Mouse (Mus musculus) stomach, adult 2 months (tissue): ENCODE data around the gene Nipsnap2. TPM values are rescaled to one million over a fixed set of nuclear protein-coding genes. Genes with fewer than 3 reads are reported as not detected.

Experiments
- polyA plus RNA-seq: library from polyadenylated mRNA; depleted of rRNA; stranded (reverse); fragments of >200 nt; gene quantifications from 2 replicates; pipeline ENCODE4 v1.2.3, GENCODE M21; 2012; rRNA removed

Gene Nipsnap2
- polyA plus RNA-seq, result 13.1 and 16.2 TPM in 2 replicates

GRCm38 (mm10) chr5:129724834-129725773 lies at the start of gene Nipsnap2:
Gene Nipsnap2, plus strand, starts transcription at chr5:129725063.

GRCm38 (mm10) chr5:129708412-129708811 lies 16.5 kb upstream of the Nipsnap2 start, which contains the start of gene Sept14:
Gene Sept14, minus strand, starts transcription at chr5:129708512.

GRCm38 (mm10) chr5:129715326-129715861 lies 9.5 kb upstream of the Nipsnap2 start, which contains the start of gene Mrps17:
Gene Mrps17, plus strand, starts transcription at chr5:129715497.

GRCm38 (mm10) chr5:129786818-129787790 lies 62.2 kb downstream of the Nipsnap2 start, which contains the start of gene Psph:
Gene Psph, minus strand, starts transcription at chr5:129787449.

Other genes starting within 250 kb of the Nipsnap2 start
- gene Sfswap, start 223.8 kb upstream of the Nipsnap2 start, polyA plus RNA-seq, result 44.2 and 58.8 TPM in 2 replicates
- 4.1 and 4.6 TPM in 2 replicates for gene Mmp17, start 140.9 kb upstream of the Nipsnap2 start, polyA plus RNA-seq
- gene Zfp11, start 55.0 kb upstream of the Nipsnap2 start, polyA plus RNA-seq, result 0.32 and 0.35 TPM in 2 replicates
- not detected in 2 replicates for gene Sept14, start 16.6 kb upstream of the Nipsnap2 start, polyA plus RNA-seq
- 30.9 and 37.4 TPM in 2 replicates for gene Mrps17, start 9.6 kb upstream of the Nipsnap2 start, polyA plus RNA-seq
- 11.9 and 13.8 TPM in 2 replicates for gene Psph, start 62.4 kb downstream of the Nipsnap2 start, polyA plus RNA-seq
- 5.2 and 5.6 TPM in 2 replicates for gene Sumf2, start 121.9 kb downstream of the Nipsnap2 start, polyA plus RNA-seq
- gene Chchd2, start 162.4 kb downstream of the Nipsnap2 start, polyA plus RNA-seq, result 1,057 and 2,189 TPM in 2 replicates
- 0.40 and 0.51 TPM in 2 replicates for gene Zbed5, start 170.7 kb downstream of the Nipsnap2 start, polyA plus RNA-seq
- 0.41 and 0.74 TPM in 2 replicates for gene Phkg1, start 173.5 kb downstream of the Nipsnap2 start, polyA plus RNA-seq
- gene Nupr1l, start 183.5 kb downstream of the Nipsnap2 start, polyA plus RNA-seq, result 3.4 and 4.2 TPM in 2 replicates
- 3.9 and 6.9 TPM in 2 replicates for gene Vkorc1l1, start 216.9 kb downstream of the Nipsnap2 start, polyA plus RNA-seq